Mouse (Mus musculus) heart, postnatal 0 days (tissue): ENCODE measurements around the gene Nucb1.

ENCODE experiments used
- CTCF ChIP-seq: IDR thresholded peaks from 2 replicates; pipeline ENCODE4 v1.5.1; 2016; ENCODE audit warnings: antibody characterized with exemption, control low read depth, low read depth
- EP300 ChIP-seq: IDR thresholded peaks from 2 replicates; pipeline ENCODE4 v1.6.1; 2016; ENCODE audit warnings: antibody characterized with exemption, low read depth

GRCm38 (mm10) chr7:45463987-45464778 lies 46.0 kb downstream of the Nucb1 start:
- TF ChIP-seq CTCF = no peak
- no peak for TF ChIP-seq EP300
